Mouse (Mus musculus): ENCODE data around the gene Plekhm1.

DNA sequence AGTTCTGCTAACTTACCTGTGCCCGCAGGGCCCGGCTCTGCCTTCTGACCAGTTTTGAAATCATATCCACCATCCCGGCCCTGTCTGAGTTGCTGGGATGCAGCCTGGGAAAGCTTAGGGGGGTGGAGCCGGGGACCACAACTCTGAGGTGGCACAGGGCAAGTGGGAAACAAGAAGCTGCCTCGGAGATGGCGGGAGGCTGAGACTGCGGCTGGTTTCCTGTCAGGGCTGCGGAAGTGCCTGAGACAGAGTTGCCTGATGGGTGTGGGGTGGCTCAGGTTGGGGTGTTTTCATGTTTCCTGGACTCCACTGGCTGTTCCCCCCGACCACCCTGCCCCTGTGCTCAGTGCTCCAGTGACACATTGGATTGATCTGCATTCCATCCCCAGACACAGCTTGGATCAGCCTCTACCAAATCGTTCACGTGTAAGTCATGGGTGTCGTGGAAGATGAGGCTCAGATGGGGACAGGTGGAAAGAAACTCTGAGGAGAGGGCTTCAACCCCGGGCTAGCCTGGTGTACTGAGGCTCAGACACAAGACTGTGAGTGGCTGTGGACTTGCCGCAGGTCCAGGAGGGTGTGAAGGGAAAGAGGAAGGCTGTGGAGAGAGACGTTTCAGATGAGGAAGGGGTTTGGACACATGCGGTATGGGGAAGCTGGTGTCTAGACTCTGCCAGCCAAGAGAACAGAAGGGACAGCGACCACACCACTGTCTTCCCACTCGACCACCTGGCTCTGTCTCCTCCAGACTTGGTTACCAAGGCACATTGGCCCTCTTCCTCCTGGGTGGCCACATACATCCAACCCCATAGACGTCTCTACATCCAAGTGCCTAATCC, 67.8 kb downstream of the Plekhm1 start:
- TF ChIP-seq CTCF (IDR thresholded peaks at IDR 0.05; ENCODE audit: borderline replicate concordance, insufficient read depth, low read depth, low read length), result no peak
- no peak for TF ChIP-seq POLR2A (IDR thresholded peaks at IDR 0.05; ENCODE audit: borderline replicate concordance, insufficient read depth, low read length)
